Mouse (Mus musculus) heart, postnatal 14 days (tissue): ENCODE measurements at regions not wholly inside any gene's neighbourhood (a gene's known extent, or its start where the extent isn't known, plus 50 kb on each side); places are given as distances from the start of the nearest gene placed in this dataset.

Source experiments
- DNase-seq, 2 experiments: peaks; one replicate each; pipeline ENCODE4 v3.0.0; 2021 to 2022
- intact Hi-C: fragments of 180-260 bp; cut with DNase I; formaldehyde crosslinking; loops from one replicate; pipeline ENCODE4 v1.15.1; 2025

- intact Hi-C loops, result no loop called here
- DNase-seq, result no peak
Observed at GRCm38 (mm10) chr13:48436659-48437345, 76.4 kb downstream of the Zfp169 start.
